Mouse (Mus musculus): ENCODE results near the gene Gjb3. TPM values are rescaled to one million over a fixed set of nuclear protein-coding genes. Genes with fewer than 3 reads are reported as not detected.

Gene Gjb3
- polyA plus RNA-seq, 1 experiment from 2014 or later = 15.1 TPM

GRCm38 (mm10) chr4:127300503-127300902 lies 30.1 kb downstream of the Gjb3 start:
- TF ChIP-seq CTCF (IDR thresholded peaks at IDR 0.05; ENCODE audit: low read depth) = no peak
- TF ChIP-seq EP300 (optimal IDR thresholded peaks at IDR 0.05) = no peak
- Histone ChIP-seq H3K4me3 (ENCODE audit: low read depth, low read length) (no peak overlapping the region), H3K27me3 (ENCODE audit: control insufficient read depth, insufficient read depth, low read length) (no peaks in the 10 kb centered on the region), H3K9ac (ENCODE audit: low read length) (no peak overlapping the region), H3K27ac (replicated peaks) (no peak overlapping the region), H3K9me3 (ENCODE audit: control insufficient read depth, low read length) (no peaks in the 10 kb centered on the region), H3K36me3 (ENCODE audit: control insufficient read depth, insufficient read depth, low read length) (no peaks in the 10 kb centered on the region), H3K4me2 (replicated peaks; ENCODE audit: low read depth) (no peak overlapping the region), H3K4me1 (replicated peaks; ENCODE audit: control insufficient read depth, insufficient read depth) (no peaks in the 10 kb centered on the region)
- DNase-seq (ENCODE audit: low spot score) (no peak), ATAC-seq (ENCODE audit: low FRiP score, low TSS enrichment) (no peak)
- WGBS = 51% methylated on average over 5 of the region's 5 CpGs

- H3K4me3 ChIP-seq (ENCODE audit: low read depth, low read length) = no peak overlapping the region
- H3K36me3 ChIP-seq (ENCODE audit: control insufficient read depth, insufficient read depth, low read length) = no peaks in the 10 kb centered on the region
- 47% methylated on average over 5 of the region's 5 CpGs for WGBS
- H3K9ac ChIP-seq (ENCODE audit: low read length) = no peak overlapping the region
- no peak for TF ChIP-seq CTCF (IDR thresholded peaks at IDR 0.05; ENCODE audit: low read depth)
- no peak for TF ChIP-seq EP300 (optimal IDR thresholded peaks at IDR 0.05)
- no peak overlapping the region for H3K27ac ChIP-seq (replicated peaks)
- no peaks in the 10 kb centered on the region for H3K4me1 ChIP-seq (replicated peaks; ENCODE audit: control insufficient read depth, insufficient read depth)
- H3K27me3 ChIP-seq (ENCODE audit: control insufficient read depth, insufficient read depth, low read length) = no peaks in the 10 kb centered on the region
- H3K9me3 ChIP-seq (ENCODE audit: control insufficient read depth, low read length) = no peaks in the 10 kb centered on the region
- ATAC-seq (ENCODE audit: low FRiP score, low TSS enrichment) (no peak), DNase-seq (ENCODE audit: low spot score) (no peak)
- H3K4me2 ChIP-seq (replicated peaks; ENCODE audit: low read depth) = no peak overlapping the region
Measured at GRCm38 (mm10) chr4:127292631-127293030, 38.0 kb downstream of the Gjb3 start.

DNA sequence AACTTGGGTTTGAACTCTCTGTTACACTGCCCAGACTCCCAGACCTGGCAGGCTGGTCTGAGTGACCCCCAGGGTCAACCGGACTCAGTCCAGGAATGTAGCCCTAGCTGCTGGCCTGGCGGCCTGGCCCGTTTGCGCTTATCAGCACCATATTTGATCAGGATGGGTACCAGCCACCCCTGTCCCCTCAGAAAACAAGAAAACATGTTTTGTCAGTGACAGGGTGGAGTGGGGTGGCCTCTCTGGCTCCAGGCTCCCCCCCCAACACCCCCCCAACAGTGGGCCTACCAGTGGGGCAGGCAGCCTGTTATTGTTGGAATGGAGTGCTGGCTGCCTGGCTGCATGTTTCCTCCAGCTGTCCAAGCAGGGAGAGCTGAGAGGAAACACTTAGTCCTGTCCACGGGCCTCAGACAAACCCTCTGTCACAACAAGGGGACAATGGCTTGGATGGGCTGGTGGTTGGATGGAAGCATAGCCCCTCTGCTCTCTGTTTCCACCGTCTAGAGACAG lies 41.5 kb downstream of the Gjb3 start:
- H3K9me3 ChIP-seq (ENCODE audit: control insufficient read depth, low read length) = no peaks in the 10 kb centered on the region
- DNase-seq (ENCODE audit: low spot score) (no peak), ATAC-seq (ENCODE audit: low FRiP score, low TSS enrichment) (no peak)
- H3K27ac ChIP-seq (replicated peaks) = no peak overlapping the region
- H3K9ac ChIP-seq (ENCODE audit: low read length) = no peak overlapping the region
- no peak for TF ChIP-seq CTCF (IDR thresholded peaks at IDR 0.05; ENCODE audit: low read depth)
- TF ChIP-seq EP300 (optimal IDR thresholded peaks at IDR 0.05) = no peak
- no peaks in the 10 kb centered on the region for H3K4me1 ChIP-seq (replicated peaks; ENCODE audit: control insufficient read depth, insufficient read depth)
- H3K36me3 ChIP-seq (ENCODE audit: control insufficient read depth, insufficient read depth, low read length) = no peaks in the 10 kb centered on the region
- H3K4me2 ChIP-seq (replicated peaks; ENCODE audit: low read depth) = no peak overlapping the region
- 59% methylated on average over 6 of the region's 6 CpGs for WGBS
- no peaks in the 10 kb centered on the region for H3K27me3 ChIP-seq (ENCODE audit: control insufficient read depth, insufficient read depth, low read length)
- H3K4me3 ChIP-seq (ENCODE audit: low read depth, low read length) = no peak overlapping the region

DNA sequence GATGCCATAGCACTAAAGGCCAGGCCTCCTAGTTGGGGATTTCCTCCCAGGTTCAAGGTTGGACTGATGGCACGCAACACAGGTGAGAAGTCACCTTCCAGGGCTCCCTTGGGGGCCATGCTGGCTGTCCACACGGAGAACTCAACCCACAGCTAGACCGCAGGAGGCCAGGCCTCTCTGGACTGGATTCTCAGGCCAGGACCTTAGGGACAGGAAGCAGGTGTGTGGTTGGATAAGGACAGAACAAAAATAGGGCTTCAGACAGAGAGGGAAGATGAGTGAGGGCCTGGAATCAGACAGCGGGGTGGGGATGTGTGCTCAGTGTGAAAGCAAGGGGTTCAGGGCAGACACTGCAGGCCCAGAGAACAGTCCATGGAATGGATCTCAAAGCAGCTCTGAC lies 43.7 kb downstream of the Gjb3 start:
- Histone ChIP-seq H3K4me3 (ENCODE audit: low read depth, low read length) (no peak overlapping the region), H3K27me3 (ENCODE audit: control insufficient read depth, insufficient read depth, low read length) (no peaks in the 10 kb centered on the region), H3K4me2 (replicated peaks; ENCODE audit: low read depth) (no peak overlapping the region), H3K36me3 (ENCODE audit: control insufficient read depth, insufficient read depth, low read length) (no peaks in the 10 kb centered on the region), H3K9me3 (ENCODE audit: control insufficient read depth, low read length) (no peaks in the 10 kb centered on the region), H3K4me1 (replicated peaks; ENCODE audit: control insufficient read depth, insufficient read depth) (no peaks in the 10 kb centered on the region), H3K27ac (replicated peaks) (no peak overlapping the region), H3K9ac (ENCODE audit: low read length) (no peak overlapping the region)
- no peak for TF ChIP-seq EP300 (optimal IDR thresholded peaks at IDR 0.05)
- TF ChIP-seq CTCF (IDR thresholded peaks at IDR 0.05; ENCODE audit: low read depth) = no peak
- DNase-seq (ENCODE audit: low spot score) = no peak
- WGBS = 79% methylated on average over 4 of the region's 4 CpGs
- ATAC-seq (ENCODE audit: low FRiP score, low TSS enrichment) = no peak

GRCm38 (mm10) chr4:127279241-127279640 lies 51.4 kb downstream of the Gjb3 start:
- H3K27ac ChIP-seq (replicated peaks) = no peak overlapping the region
- 62% methylated on average over 9 of the region's 9 CpGs for WGBS
- no peak overlapping the region for H3K4me2 ChIP-seq (replicated peaks; ENCODE audit: low read depth)

DNA sequence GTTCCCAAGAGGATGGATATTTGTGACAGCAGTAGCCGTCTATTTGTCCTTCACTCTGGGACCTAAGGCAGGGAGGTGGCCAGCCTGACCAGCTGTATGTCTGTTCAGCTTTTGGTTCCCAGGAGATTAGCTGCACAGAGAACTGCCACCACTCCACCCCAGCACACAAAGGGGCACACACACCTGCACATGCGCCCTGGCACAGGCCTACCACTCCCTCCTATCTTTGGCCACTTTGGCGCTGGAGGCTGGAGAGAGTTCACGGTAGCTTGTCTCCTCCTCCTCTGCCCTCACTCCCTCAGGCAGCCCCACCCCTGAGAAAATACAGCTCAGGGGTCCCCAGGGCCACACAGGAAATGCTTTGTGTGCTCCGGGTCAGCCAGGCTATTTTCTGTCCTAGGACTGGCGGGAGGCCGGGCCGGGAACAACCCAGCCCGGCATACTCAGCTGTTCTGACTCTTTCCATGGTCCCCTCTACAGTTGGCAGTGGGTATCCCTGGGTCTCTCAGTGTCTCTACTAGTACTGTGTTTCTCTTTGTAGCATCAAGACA lies 52.1 kb downstream of the Gjb3 start:
- H3K9ac ChIP-seq (ENCODE audit: low read length) = no peak overlapping the region
- ATAC-seq (ENCODE audit: low FRiP score, low TSS enrichment) = no peak; the same call in 1 of the 2 replicates
- no peak for DNase-seq (ENCODE audit: low spot score)

More at GRCm38 (mm10) chr4:127279241-127279640, 51.4 kb downstream of the Gjb3 start:
- no peaks in the 10 kb centered on the region for H3K4me1 ChIP-seq (replicated peaks; ENCODE audit: control insufficient read depth, insufficient read depth)
- H3K4me3 ChIP-seq (ENCODE audit: low read depth, low read length) = no peak overlapping the region
- no peaks in the 10 kb centered on the region for H3K27me3 ChIP-seq (ENCODE audit: control insufficient read depth, insufficient read depth, low read length)
- no peaks in the 10 kb centered on the region for H3K36me3 ChIP-seq (ENCODE audit: control insufficient read depth, insufficient read depth, low read length)
- H3K9ac ChIP-seq (ENCODE audit: low read length) = no peak overlapping the region
- no peak for TF ChIP-seq CTCF (IDR thresholded peaks at IDR 0.05; ENCODE audit: low read depth)
- TF ChIP-seq EP300 (optimal IDR thresholded peaks at IDR 0.05) = no peak
- H3K9me3 ChIP-seq (ENCODE audit: control insufficient read depth, low read length) = no peaks in the 10 kb centered on the region
- no peak for ATAC-seq (ENCODE audit: low FRiP score, low TSS enrichment)
- DNase-seq (ENCODE audit: low spot score) = no peak

More for the DNA sequence above, 52.1 kb downstream of the Gjb3 start:
- Histone ChIP-seq H3K27me3 (ENCODE audit: control insufficient read depth, insufficient read depth, low read length) (no peaks in the 10 kb centered on the region), H3K36me3 (ENCODE audit: control insufficient read depth, insufficient read depth, low read length) (no peaks in the 10 kb centered on the region), H3K9me3 (ENCODE audit: control insufficient read depth, low read length) (no peaks in the 10 kb centered on the region), H3K27ac (replicated peaks) (no peak overlapping the region), H3K4me1 (replicated peaks; ENCODE audit: control insufficient read depth, insufficient read depth) (no peaks in the 10 kb centered on the region), H3K4me3 (ENCODE audit: low read depth, low read length) (no peak overlapping the region), H3K4me2 (replicated peaks; ENCODE audit: low read depth) (no peak overlapping the region)
- TF ChIP-seq CTCF (IDR thresholded peaks at IDR 0.05; ENCODE audit: low read depth) = no peak
- no peak for TF ChIP-seq EP300 (optimal IDR thresholded peaks at IDR 0.05)
- 45% methylated on average over 9 of the region's 9 CpGs for WGBS

Other genes with a start within 250 kb of the Gjb3 start
- gene Tmem35b, start 207.2 kb downstream of the Gjb3 start, polyA plus RNA-seq (2015; fragmentation: Nextera tagmentation; extraction: Ambion mirVana) = 14.5 and 16.0 TPM in 2 replicates
- 0.45 and 0.47 TPM in 2 replicates for gene Dlgap3, start 161.6 kb downstream of the Gjb3 start, polyA plus RNA-seq (2015; fragmentation: Nextera tagmentation; extraction: Ambion mirVana)
- 37.7 and 41.1 TPM in 2 replicates for gene Smim12, start 87.1 kb downstream of the Gjb3 start, polyA plus RNA-seq (2015; fragmentation: Nextera tagmentation; extraction: Ambion mirVana)
- gene Gja4, start 16.8 kb downstream of the Gjb3 start, polyA plus RNA-seq (2015; fragmentation: Nextera tagmentation; extraction: Ambion mirVana) = 7.3 and 8.0 TPM in 2 replicates
- gene Gjb4, start 23.2 kb upstream of the Gjb3 start, polyA plus RNA-seq (2015; fragmentation: Nextera tagmentation; extraction: Ambion mirVana) = 1.7 and 2.0 TPM in 2 replicates
- 3.3 and 3.8 TPM in 2 replicates for gene Gjb5, start 27.3 kb upstream of the Gjb3 start, polyA plus RNA-seq (2015; fragmentation: Nextera tagmentation; extraction: Ambion mirVana)

All from stomach, postnatal 0 days (tissue).